Mouse (Mus musculus): ENCODE data around the gene Atp6ap2. TPM values are rescaled to one million over a fixed set of nuclear protein-coding genes. Genes with fewer than 3 reads are reported as not detected.
"Not testable (repeated sequence)": the region's sequence is repeated elsewhere in the genome, so short reads cannot be mapped to it uniquely, and the experiment has no call there.

The Atp6ap2 gene
- polyA plus RNA-seq, 1 experiment from 2014 or later = 198 TPM

DNA sequence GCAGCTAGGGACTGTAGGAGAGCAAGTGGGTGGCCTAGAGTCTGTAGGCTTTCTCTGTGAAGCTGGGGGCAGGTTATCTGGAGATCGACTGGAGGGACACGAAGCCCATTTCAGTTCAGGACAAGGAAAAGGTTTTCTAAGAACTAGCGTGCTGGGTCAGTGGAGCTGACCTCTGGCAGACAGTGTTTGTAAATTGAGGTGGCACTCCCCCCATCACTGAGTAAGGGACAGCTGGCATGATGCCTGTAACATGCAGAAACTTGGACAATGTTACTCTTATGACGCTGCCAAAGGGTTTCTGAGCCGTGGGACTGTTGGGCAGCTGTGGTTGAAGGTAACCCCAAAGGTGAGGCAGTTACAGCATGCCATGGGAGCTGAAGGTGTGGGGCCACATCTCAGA, 4.4 kb downstream of the Atp6ap2 start:
- Histone ChIP-seq H3K4me1 (ENCODE audit: control insufficient read depth, insufficient read depth, low read length) (peaks cover 7% of the 10 kb centered on the region; the same call in 1 of the 2 replicates), H3K9ac (replicated peaks; ENCODE audit: low read length) (no peak overlapping the region), H3K9me3 (ENCODE audit: control insufficient read depth, low read length) (no peaks in the 10 kb centered on the region), H3K27me3 (ENCODE audit: control insufficient read depth, insufficient read depth, low read length) (no peaks in the 10 kb centered on the region), H3K36me3 (ENCODE audit: control insufficient read depth, insufficient read depth, low read length) (no peaks in the 10 kb centered on the region), H3K27ac (replicated peaks; ENCODE audit: low read depth, low read length) (no peak overlapping the region), H3K4me3 (replicated peaks; ENCODE audit: low read depth, low read length) (no peak overlapping the region), H3K4me2 (ENCODE audit: low read length) (no peak overlapping the region)
- 79% methylated on average over 5 of the region's 5 CpGs for WGBS
- no peak for DNase-seq
- no peak for ATAC-seq (ENCODE audit: low FRiP score, low TSS enrichment)

DNA sequence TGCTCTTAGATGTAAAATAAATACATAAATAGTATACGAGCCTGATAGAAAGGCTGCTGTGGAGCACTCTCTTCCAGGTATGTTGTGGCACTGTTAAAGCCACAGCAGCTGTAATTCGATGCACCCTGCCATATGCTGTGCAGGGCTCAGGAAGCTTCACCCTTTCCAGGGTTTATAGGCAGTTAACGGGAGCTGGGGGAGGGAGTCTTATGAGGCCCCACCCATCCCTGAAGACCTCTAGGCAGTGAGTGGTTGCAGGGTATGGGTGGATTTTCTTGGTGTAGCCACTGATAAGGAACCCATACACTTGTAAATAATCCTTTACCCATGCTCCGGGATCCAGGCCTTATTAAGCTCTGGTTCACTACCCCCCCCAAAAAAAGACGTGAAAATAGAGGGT, 6.2 kb downstream of the Atp6ap2 start:
- Histone ChIP-seq H3K4me2 (ENCODE audit: low read length) (no peak overlapping the region), H3K4me3 (replicated peaks; ENCODE audit: low read depth, low read length) (no peak overlapping the region), H3K27me3 (ENCODE audit: control insufficient read depth, insufficient read depth, low read length) (no peaks in the 10 kb centered on the region), H3K9me3 (ENCODE audit: control insufficient read depth, low read length) (no peaks in the 10 kb centered on the region), H3K9ac (replicated peaks; ENCODE audit: low read length) (no peak overlapping the region), H3K27ac (replicated peaks; ENCODE audit: low read depth, low read length) (no peak overlapping the region), H3K36me3 (ENCODE audit: control insufficient read depth, insufficient read depth, low read length) (no peaks in the 10 kb centered on the region), H3K4me1 (ENCODE audit: control insufficient read depth, insufficient read depth, low read length) (peaks cover 7% of the 10 kb centered on the region; the same call in 1 of the 2 replicates)
- WGBS = 84% methylated on average over 5 of the region's 5 CpGs
- no peak for ATAC-seq (ENCODE audit: low FRiP score, low TSS enrichment)
- DNase-seq = no peak

DNA sequence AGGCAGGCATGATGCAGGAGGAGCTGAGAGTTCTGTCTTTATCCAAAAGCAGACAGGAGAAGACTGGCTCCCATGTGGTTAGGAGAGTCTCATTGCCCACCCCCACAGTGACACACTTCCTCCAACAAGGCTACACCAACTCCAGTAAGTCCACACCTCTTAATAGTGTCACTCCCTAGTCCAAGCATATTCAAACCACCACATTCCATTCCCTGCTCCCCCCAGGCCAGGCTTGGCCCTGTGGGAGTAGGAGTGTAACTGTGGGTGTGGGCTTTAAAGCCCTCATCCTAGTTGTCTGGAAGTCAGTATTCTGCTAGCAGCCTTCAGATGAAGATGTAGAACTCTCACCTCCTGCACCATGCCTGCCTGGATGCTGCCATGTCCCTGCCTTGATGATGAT, 22.9 kb downstream of the Atp6ap2 start:
- ATAC-seq (ENCODE audit: low FRiP score, low TSS enrichment); H3K9me3 ChIP-seq (ENCODE audit: control insufficient read depth, low read length); H3K4me3 ChIP-seq (replicated peaks; ENCODE audit: low read depth, low read length); H3K9ac ChIP-seq (replicated peaks; ENCODE audit: low read length); H3K4me2 ChIP-seq (ENCODE audit: low read length); H3K4me1 ChIP-seq (ENCODE audit: control insufficient read depth, insufficient read depth, low read length); H3K27ac ChIP-seq (replicated peaks; ENCODE audit: low read depth, low read length); DNase-seq; H3K27me3 ChIP-seq (ENCODE audit: control insufficient read depth, insufficient read depth, low read length): not testable (repeated sequence)
- peaks cover 38% of the 10 kb centered on the region for H3K36me3 ChIP-seq (ENCODE audit: control insufficient read depth, insufficient read depth, low read length)

DNA sequence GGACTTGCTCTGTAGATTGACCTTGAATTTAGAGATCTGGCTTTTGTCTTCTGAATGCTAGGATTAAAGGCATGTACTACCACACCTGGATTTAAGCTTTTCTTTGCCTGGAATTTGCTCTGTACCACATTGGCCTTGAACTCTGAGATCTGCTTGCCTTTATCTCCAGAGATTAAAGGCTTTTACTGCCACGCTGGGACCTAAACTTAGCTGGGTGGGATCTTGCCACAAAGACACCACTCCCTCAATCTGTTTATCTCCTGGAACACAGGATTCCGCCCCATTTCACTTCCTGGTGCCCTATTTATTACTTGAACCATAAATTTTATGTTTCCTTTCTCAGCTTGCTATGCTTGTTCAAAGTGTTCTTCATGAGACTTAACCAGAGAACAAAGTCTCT, 23.6 kb downstream of the Atp6ap2 start:
- DNase-seq = no peak
- no peaks in the 10 kb centered on the region for H3K4me1 ChIP-seq (ENCODE audit: control insufficient read depth, insufficient read depth, low read length)
- WGBS = 83% methylated on average over 2 of the region's 2 CpGs

DNA sequence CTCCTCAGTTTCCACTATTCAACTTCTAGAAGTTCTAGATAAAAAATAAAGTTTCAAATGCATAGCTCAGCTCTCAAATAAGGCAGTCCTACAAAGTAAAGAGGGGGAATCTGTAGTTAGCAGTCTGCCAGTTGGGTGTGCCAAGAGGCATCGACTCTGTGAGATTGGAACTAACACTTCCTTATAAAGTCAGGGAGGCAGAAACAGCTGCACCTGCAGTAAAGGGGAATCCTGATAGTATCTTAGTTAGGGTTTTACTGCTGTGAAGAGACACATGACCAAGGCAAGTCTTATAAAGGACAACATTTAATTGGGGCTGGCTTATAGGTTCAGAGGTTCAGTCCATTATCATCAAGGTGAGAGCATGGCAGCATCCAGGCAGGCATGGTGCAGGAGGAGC, 24.8 kb downstream of the Atp6ap2 start:
- H3K27me3 ChIP-seq (ENCODE audit: control insufficient read depth, insufficient read depth, low read length); H3K27ac ChIP-seq (replicated peaks; ENCODE audit: low read depth, low read length); H3K4me2 ChIP-seq (ENCODE audit: low read length); H3K9me3 ChIP-seq (ENCODE audit: control insufficient read depth, low read length); ATAC-seq (ENCODE audit: low FRiP score, low TSS enrichment); H3K4me1 ChIP-seq (ENCODE audit: control insufficient read depth, insufficient read depth, low read length); DNase-seq; H3K9ac ChIP-seq (replicated peaks; ENCODE audit: low read length); H3K4me3 ChIP-seq (replicated peaks; ENCODE audit: low read depth, low read length): not testable (repeated sequence)
- H3K36me3 ChIP-seq (ENCODE audit: control insufficient read depth, insufficient read depth, low read length) = peaks cover 32% of the 10 kb centered on the region
- 82% methylated on average over 1 of the region's 1 CpGs for WGBS

More for the DNA sequence above, 23.6 kb downstream of the Atp6ap2 start:
- no peaks in the 10 kb centered on the region for H3K9me3 ChIP-seq (ENCODE audit: control insufficient read depth, low read length)
- no peaks in the 10 kb centered on the region for H3K27me3 ChIP-seq (ENCODE audit: control insufficient read depth, insufficient read depth, low read length)
- H3K4me3 ChIP-seq (replicated peaks; ENCODE audit: low read depth, low read length) = no peak overlapping the region
- H3K36me3 ChIP-seq (ENCODE audit: control insufficient read depth, insufficient read depth, low read length) = peaks cover 38% of the 10 kb centered on the region
- no peak for ATAC-seq (ENCODE audit: low FRiP score, low TSS enrichment)
- no peak overlapping the region for H3K4me2 ChIP-seq (ENCODE audit: low read length)
- no peak overlapping the region for H3K9ac ChIP-seq (replicated peaks; ENCODE audit: low read length)
- no peak overlapping the region for H3K27ac ChIP-seq (replicated peaks; ENCODE audit: low read depth, low read length)

DNA sequence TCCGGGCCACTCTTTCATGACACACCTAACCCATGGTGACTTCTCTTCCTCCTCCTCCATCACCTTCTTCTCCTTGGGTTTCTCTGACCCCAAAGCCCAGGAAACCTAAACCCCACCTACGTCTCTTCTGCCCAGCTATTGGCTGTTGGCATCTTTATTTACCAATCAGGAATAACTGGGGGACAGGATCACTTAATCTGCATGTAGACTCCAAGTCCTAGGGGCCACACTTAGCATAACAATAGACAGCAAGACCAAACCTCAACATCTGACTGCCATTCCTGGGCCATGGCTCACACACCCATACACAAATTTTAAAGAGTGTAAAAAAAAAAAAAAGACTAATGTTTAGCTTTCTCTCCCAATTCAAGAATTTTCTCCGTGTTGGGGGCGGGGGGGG, 37.5 kb downstream of the Atp6ap2 start:
- ATAC-seq (ENCODE audit: low FRiP score, low TSS enrichment) (no peak), DNase-seq (no peak)
- no peak overlapping the region for H3K9ac ChIP-seq (replicated peaks; ENCODE audit: low read length)
- H3K4me3 ChIP-seq (replicated peaks; ENCODE audit: low read depth, low read length) = no peak overlapping the region
- no peaks in the 10 kb centered on the region for H3K4me1 ChIP-seq (ENCODE audit: control insufficient read depth, insufficient read depth, low read length)
- H3K9me3 ChIP-seq (ENCODE audit: control insufficient read depth, low read length) = no peaks in the 10 kb centered on the region
- H3K27me3 ChIP-seq (ENCODE audit: control insufficient read depth, insufficient read depth, low read length) = no peaks in the 10 kb centered on the region
- H3K4me2 ChIP-seq (ENCODE audit: low read length) = no peak overlapping the region
- WGBS = 66% methylated on average over 4 of the region's 4 CpGs
- no peaks in the 10 kb centered on the region for H3K36me3 ChIP-seq (ENCODE audit: control insufficient read depth, insufficient read depth, low read length)
- H3K27ac ChIP-seq (replicated peaks; ENCODE audit: low read depth, low read length) = no peak overlapping the region

DNA sequence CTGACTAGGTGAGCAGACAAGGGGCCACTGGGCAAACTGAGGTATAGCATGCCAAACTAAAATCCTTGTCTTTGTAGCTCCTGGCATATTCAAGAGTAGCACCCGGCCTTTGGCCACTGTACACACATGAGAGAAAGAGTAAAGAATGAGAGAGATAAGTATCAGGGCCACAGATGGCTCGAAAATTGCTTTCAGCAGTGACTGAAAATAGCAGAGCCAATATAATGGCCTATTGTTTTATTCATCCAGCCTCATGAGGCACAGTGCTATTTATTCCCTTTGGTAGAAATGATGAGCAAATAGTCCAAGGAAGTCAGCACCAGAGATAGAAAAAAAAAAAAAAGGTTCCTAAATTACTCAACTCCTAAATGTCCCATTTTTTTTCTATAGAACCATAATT, 57.4 kb downstream of the Atp6ap2 start:
- Histone ChIP-seq H3K27ac (replicated peaks; ENCODE audit: low read depth, low read length) (no peak overlapping the region), H3K9me3 (ENCODE audit: control insufficient read depth, low read length) (no peaks in the 10 kb centered on the region), H3K9ac (replicated peaks; ENCODE audit: low read length) (no peak overlapping the region), H3K36me3 (ENCODE audit: control insufficient read depth, insufficient read depth, low read length) (no peaks in the 10 kb centered on the region), H3K4me2 (ENCODE audit: low read length) (no peak overlapping the region), H3K4me3 (replicated peaks; ENCODE audit: low read depth, low read length) (no peak overlapping the region), H3K27me3 (ENCODE audit: control insufficient read depth, insufficient read depth, low read length) (no peaks in the 10 kb centered on the region), H3K4me1 (ENCODE audit: control insufficient read depth, insufficient read depth, low read length) (no peaks in the 10 kb centered on the region)
- ATAC-seq (ENCODE audit: low FRiP score, low TSS enrichment) (no peak), DNase-seq (no peak)
- 43% methylated on average over 2 of the region's 2 CpGs for WGBS

DNA sequence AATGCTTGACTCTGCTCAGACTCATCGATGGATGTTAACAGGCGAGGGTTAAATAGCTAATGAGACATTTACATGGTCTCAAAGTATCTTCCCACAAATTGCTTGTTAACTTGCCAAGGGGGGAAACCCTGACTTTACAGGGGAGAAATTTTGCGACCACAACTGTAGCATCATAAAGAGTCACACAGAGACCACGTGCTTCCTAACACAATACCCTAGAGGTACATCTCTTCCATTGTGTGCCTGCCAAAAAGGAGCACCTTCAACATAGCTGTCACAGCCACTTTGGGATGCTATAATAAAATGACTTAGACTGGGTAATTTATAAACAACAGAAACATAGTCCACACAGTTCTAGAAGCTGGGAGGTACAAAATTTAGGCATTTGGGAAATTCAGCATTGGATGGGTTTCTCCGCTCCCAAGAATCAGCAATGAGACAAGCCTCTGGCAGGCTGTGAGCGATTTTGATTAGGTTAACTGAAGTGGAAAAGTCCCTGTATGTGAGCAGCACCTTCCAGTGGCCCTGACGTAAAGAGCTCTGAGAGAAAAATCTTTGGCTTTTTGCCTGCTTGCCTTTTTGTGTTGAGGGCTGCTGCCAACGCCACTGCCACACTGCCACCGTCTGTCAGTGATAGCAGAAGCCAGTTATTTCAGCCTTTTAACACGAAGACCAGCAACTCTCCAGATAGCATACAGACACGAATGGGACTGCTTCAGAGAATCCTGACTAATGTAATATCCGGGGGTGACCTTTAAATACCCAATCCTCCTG, 58.1 kb downstream of the Atp6ap2 start:
- H3K36me3 ChIP-seq (ENCODE audit: control insufficient read depth, insufficient read depth, low read length) = no peaks in the 10 kb centered on the region
- H3K27ac ChIP-seq (replicated peaks; ENCODE audit: low read depth, low read length) = no peak overlapping the region; the same call in 1 of the 2 replicates
- H3K4me3 ChIP-seq (replicated peaks; ENCODE audit: low read depth, low read length) = no peak overlapping the region
- DNase-seq (peak; percentile 74), ATAC-seq (ENCODE audit: low FRiP score, low TSS enrichment) (no peak)
- no peak overlapping the region for H3K9ac ChIP-seq (replicated peaks; ENCODE audit: low read length)
- no peaks in the 10 kb centered on the region for H3K4me1 ChIP-seq (ENCODE audit: control insufficient read depth, insufficient read depth, low read length)
- no peaks in the 10 kb centered on the region for H3K9me3 ChIP-seq (ENCODE audit: control insufficient read depth, low read length)
- H3K27me3 ChIP-seq (ENCODE audit: control insufficient read depth, insufficient read depth, low read length) = no peaks in the 10 kb centered on the region
- no peak overlapping the region for H3K4me2 ChIP-seq (ENCODE audit: low read length)
- WGBS = 64% methylated on average over 12 of the region's 12 CpGs

DNA sequence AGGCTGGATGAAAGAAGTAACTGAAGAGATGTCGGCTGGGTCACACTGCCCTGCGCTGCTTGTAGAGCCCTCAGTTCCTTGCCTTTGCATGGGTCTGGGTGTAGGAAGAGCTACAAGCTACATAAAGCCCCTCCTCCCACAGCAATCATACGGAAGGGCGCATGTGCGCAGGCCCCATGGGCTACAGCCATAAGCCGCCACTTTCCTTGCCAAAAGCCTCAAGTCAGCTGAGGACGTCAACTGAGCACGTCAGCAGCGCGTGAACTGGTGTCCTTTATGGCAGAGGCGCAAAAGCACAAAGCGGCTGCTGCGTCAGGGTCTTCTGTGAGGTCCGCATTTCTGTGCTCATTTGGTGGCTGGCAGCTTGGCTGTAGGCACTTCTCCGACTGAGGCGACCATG, 64.3 kb downstream of the Atp6ap2 start:
- DNase-seq = no peak
- Histone ChIP-seq H3K36me3 (ENCODE audit: control insufficient read depth, insufficient read depth, low read length) (peaks cover 13% of the 10 kb centered on the region; the same call in 1 of the 2 replicates), H3K4me3 (replicated peaks; ENCODE audit: low read depth, low read length) (no peak overlapping the region), H3K9me3 (ENCODE audit: control insufficient read depth, low read length) (no peaks in the 10 kb centered on the region), H3K4me2 (ENCODE audit: low read length) (no peak overlapping the region), H3K27me3 (ENCODE audit: control insufficient read depth, insufficient read depth, low read length) (no peaks in the 10 kb centered on the region), H3K9ac (replicated peaks; ENCODE audit: low read length) (no peak overlapping the region), H3K27ac (replicated peaks; ENCODE audit: low read depth, low read length) (no peak overlapping the region), H3K4me1 (ENCODE audit: control insufficient read depth, insufficient read depth, low read length) (no peaks in the 10 kb centered on the region)
- ATAC-seq (ENCODE audit: low FRiP score, low TSS enrichment) = no peak
- 91% methylated on average over 16 of the region's 16 CpGs for WGBS

Measured in midbrain, embryonic 14.5 days (tissue).